Mouse (Mus musculus) brain, embryonic 14.5 days (tissue): ENCODE data around the gene Mertk. TPM values are rescaled to one million over a fixed set of nuclear protein-coding genes. Genes with fewer than 3 reads are reported as not detected.

Experiments
- DNase-seq: peaks from one replicate; pipeline ENCODE4 v3.0.0-alpha.2; 2011; ENCODE audit warnings: low read depth
- CTCF ChIP-seq: fragments of 200-500 bp; IDR thresholded peaks from 2 replicates; pipeline ENCODE4 v1.5.1; 2012; ENCODE audit warnings: inconsistent platforms, mild to moderate bottlenecking, moderate library complexity, borderline replicate concordance; ENCODE audit not compliant: insufficient read depth, insufficient read length; ENCODE audit errors: extremely low read depth
- POLR2A ChIP-seq: fragments of 200-500 bp; IDR thresholded peaks from 2 replicates; pipeline ENCODE4 v1.6.1; 2012; ENCODE audit warnings: mild to moderate bottlenecking, inconsistent platforms, borderline replicate concordance; ENCODE audit not compliant: poor library complexity, insufficient read depth, insufficient read length, severe bottlenecking; ENCODE audit errors: extremely low read depth
- polyA plus RNA-seq: library from polyadenylated mRNA; depleted of rRNA; stranded (reverse); fragments of >200 nt; gene quantifications from 2 replicates; pipeline ENCODE4 v1.2.3, GENCODE M21; 2012; rRNA removed

Gene Mertk
- polyA plus RNA-seq, 1 experiment: 1.7 TPM

- no peak for DNase-seq
- TF ChIP-seq CTCF (no peak), POLR2A (no peak)
Observed at GRCm38 (mm10) chr2:128832611-128833010, 133.9 kb downstream of the Mertk start.

- no peak for TF ChIP-seq CTCF
- TF ChIP-seq POLR2A: no peak
- no peak for DNase-seq
Observed at GRCm38 (mm10) chr2:128833035-128833434, 134.3 kb downstream of the Mertk start.

GRCm38 (mm10) chr2:128833435-128833834 lies 134.7 kb downstream of the Mertk start:
- no peak for DNase-seq
- TF ChIP-seq CTCF (no peak), POLR2A (no peak)

- TF ChIP-seq CTCF: no peak
- TF ChIP-seq POLR2A: no peak
- DNase-seq: no peak
Observed at GRCm38 (mm10) chr2:128837531-128837930, 138.8 kb downstream of the Mertk start.

GRCm38 (mm10) chr2:128838611-128839010 lies 139.9 kb downstream of the Mertk start:
- TF ChIP-seq POLR2A (no peak), CTCF (no peak)
- DNase-seq: no peak

- TF ChIP-seq CTCF (no peak), POLR2A (no peak)
- DNase-seq: no peak
Observed at GRCm38 (mm10) chr2:128839501-128839900, 140.7 kb downstream of the Mertk start.

- TF ChIP-seq CTCF (no peak), POLR2A (no peak)
- no peak for DNase-seq
Observed at GRCm38 (mm10) chr2:128842437-128842836, 143.7 kb downstream of the Mertk start.

GRCm38 (mm10) chr2:128850036-128850435 lies 151.3 kb downstream of the Mertk start:
- no peak for TF ChIP-seq CTCF
- TF ChIP-seq POLR2A: no peak
- no peak for DNase-seq

Other genes starting within 250 kb of the Mertk start
- not detected in 2 replicates for gene Spdye4c, start 107.7 kb upstream of the Mertk start, polyA plus RNA-seq
- gene Anapc1, start 11.6 kb upstream of the Mertk start, polyA plus RNA-seq: 52.1 and 63.7 TPM in 2 replicates
- 26.6 and 28.3 TPM in 2 replicates for gene Tmem87b, start 119.2 kb downstream of the Mertk start, polyA plus RNA-seq
- gene Fbln7, start 164.0 kb downstream of the Mertk start, polyA plus RNA-seq: 1.3 and 1.7 TPM in 2 replicates
- gene Zc3h8, start 245.1 kb downstream of the Mertk start, polyA plus RNA-seq: 6.3 and 8.7 TPM in 2 replicates